Mouse (Mus musculus) heart, postnatal 0 days (tissue): ENCODE measurements around the gene Gpd2. TPM values are rescaled to one million over a fixed set of nuclear protein-coding genes. Genes with fewer than 3 reads are reported as not detected.

Source experiments
- ATAC-seq: fragments of 200-750 bp; cut with Nextera tagmentation; 2 replicates; pipeline ENCODE4 v1.8.0; 2017; ENCODE audit warnings: low read depth, moderate number of reproducible peaks, moderate library complexity; ENCODE audit not compliant: insufficient read depth
- DNase-seq: peaks from one replicate; pipeline ENCODE4 v3.0.0-alpha.2; 2016; ENCODE audit warnings: low spot score
- H3K27ac ChIP-seq: fragments of 300-500 bp; sonication (generic); 2 replicates; pipeline ENCODE4 v1.5.1; 2014; ENCODE audit warnings: low read depth, mild to moderate bottlenecking
- H3K27me3 ChIP-seq: fragments of 300-500 bp; sonication (generic); 2 replicates; pipeline ENCODE4 v1.6.1; 2014; ENCODE audit warnings: low read length, mixed read lengths; ENCODE audit not compliant: control insufficient read depth, insufficient read depth
- H3K36me3 ChIP-seq: fragments of 300-500 bp; sonication (generic); replicated peaks from 2 replicates; pipeline ENCODE4 v1.6.1; 2014; ENCODE audit warnings: low read length, mixed read lengths; ENCODE audit not compliant: control insufficient read depth, insufficient read depth
- H3K4me1 ChIP-seq: fragments of 300-500 bp; sonication (generic); 2 replicates; pipeline ENCODE4 v1.6.1; 2014; ENCODE audit warnings: antibody characterized with exemption; ENCODE audit not compliant: control insufficient read depth, insufficient read depth
- H3K4me2 ChIP-seq: fragments of 300-500 bp; sonication (generic); 2 replicates; pipeline ENCODE4 v1.6.1; 2014; ENCODE audit warnings: low read depth, mild to moderate bottlenecking, low read length, moderate library complexity
- H3K4me3 ChIP-seq: fragments of 300-500 bp; sonication (generic); 2 replicates; pipeline ENCODE4 v1.5.1; 2014; ENCODE audit warnings: low read depth, low read length
- H3K9ac ChIP-seq: fragments of 300-500 bp; sonication (generic); replicated peaks from 2 replicates; pipeline ENCODE4 v1.6.1; 2014; ENCODE audit warnings: low read depth, low read length, mixed read lengths
- H3K9me3 ChIP-seq: fragments of 300-500 bp; sonication (generic); replicated peaks from 2 replicates; pipeline ENCODE4 v1.6.1; 2016; ENCODE audit warnings: low read length; ENCODE audit not compliant: control insufficient read depth
- CTCF ChIP-seq: IDR thresholded peaks from 2 replicates; pipeline ENCODE4 v1.5.1; 2016; ENCODE audit warnings: antibody characterized with exemption, control low read depth, low read depth
- EP300 ChIP-seq: IDR thresholded peaks from 2 replicates; pipeline ENCODE4 v1.6.1; 2016; ENCODE audit warnings: antibody characterized with exemption, low read depth
- WGBS: fragments of 180-500 bp; shearing (Covaris S2); extraction: QIAGEN DNeasy Blood & Tissue Kit; methylation state at CpG from one replicate; pipeline ENCODE4 v1.1.7; 2014; 5-methylcytosine and 5-hydroxymethylcytosine counted together
- polyA plus RNA-seq: library from polyadenylated mRNA; unstranded; fragments of >200 nt; fragmentation: Nextera tagmentation; extraction: Ambion mirVana; gene quantifications from 2 replicates; pipeline ENCODE4 v1.2.1, GENCODE M21; 2015
- total RNA-seq: library from RNA; depleted of rRNA; stranded (reverse); fragments of >200 nt; gene quantifications from 2 replicates; pipeline ENCODE4 v1.2.3, GENCODE M21; 2014; ENCODE audit warnings: low replicate concordance

The Gpd2 gene
- total and polyA plus RNA-seq, 2 experiments from 2014 or later: 9.0 to 10.6 TPM

- no peaks in the 10 kb centered on the region for H3K4me1 ChIP-seq
- peaks cover 5% of the 10 kb centered on the region; the same call in 1 of the 2 replicates for H3K9me3 ChIP-seq
- H3K4me2 ChIP-seq: no peak overlapping the region
- no peaks in the 10 kb centered on the region for H3K36me3 ChIP-seq
- no peak overlapping the region for H3K4me3 ChIP-seq
- no peak for TF ChIP-seq CTCF
- TF ChIP-seq EP300: no peak
- WGBS: 84% methylated on average over 4 of the region's 4 CpGs
- DNase-seq (no peak), ATAC-seq (no peak)
- H3K27ac ChIP-seq: no peak overlapping the region
- no peaks in the 10 kb centered on the region for H3K27me3 ChIP-seq
- no peak overlapping the region for H3K9ac ChIP-seq
Observed at GRCm38 (mm10) chr2:57395071-57395470, 157.6 kb downstream of the Gpd2 start.

GRCm38 (mm10) chr2:57396061-57396460 lies 158.6 kb downstream of the Gpd2 start:
- 86% methylated on average over 13 of the region's 13 CpGs for WGBS
- no peak for ATAC-seq

GRCm38 (mm10) chr2:57397727-57398126 lies 160.3 kb downstream of the Gpd2 start:
- Histone ChIP-seq H3K9ac (no peak overlapping the region), H3K27ac (no peak overlapping the region)

More at GRCm38 (mm10) chr2:57396061-57396460, 158.6 kb downstream of the Gpd2 start:
- no peak for DNase-seq
- Histone ChIP-seq H3K27me3 (no peaks in the 10 kb centered on the region), H3K4me3 (no peak overlapping the region), H3K4me2 (no peak overlapping the region), H3K9ac (no peak overlapping the region), H3K9me3 (no peaks in the 10 kb centered on the region), H3K36me3 (no peaks in the 10 kb centered on the region), H3K27ac (no peak overlapping the region), H3K4me1 (no peaks in the 10 kb centered on the region)
- no peak for TF ChIP-seq EP300
- TF ChIP-seq CTCF: no peak

GRCm38 (mm10) chr2:57407414-57408019 lies 170.1 kb downstream of the Gpd2 start:
- H3K4me3 ChIP-seq: no peak overlapping the region
- WGBS: 71% methylated on average over 4 of the region's 4 CpGs
- no peaks in the 10 kb centered on the region for H3K27me3 ChIP-seq
- no peak overlapping the region for H3K9ac ChIP-seq
- TF ChIP-seq EP300: no peak
- no peak for TF ChIP-seq CTCF
- no peak overlapping the region for H3K27ac ChIP-seq
- H3K4me1 ChIP-seq: no peaks in the 10 kb centered on the region
- no peaks in the 10 kb centered on the region for H3K9me3 ChIP-seq
- DNase-seq: no peak
- no peak for ATAC-seq
- H3K4me2 ChIP-seq: no peak overlapping the region
- H3K36me3 ChIP-seq: no peaks in the 10 kb centered on the region

More at GRCm38 (mm10) chr2:57397727-57398126, 160.3 kb downstream of the Gpd2 start:
- Histone ChIP-seq H3K4me2 (no peak overlapping the region), H3K27me3 (no peaks in the 10 kb centered on the region), H3K36me3 (no peaks in the 10 kb centered on the region), H3K9me3 (no peaks in the 10 kb centered on the region), H3K4me1 (no peaks in the 10 kb centered on the region), H3K4me3 (no peak overlapping the region)
- DNase-seq (no peak), ATAC-seq (no peak)
- 84% methylated on average over 3 of the region's 3 CpGs for whole genome bisulfite sequencing
- TF ChIP-seq CTCF (no peak), EP300 (no peak)

GRCm38 (mm10) chr2:57408413-57408812 lies 171.0 kb downstream of the Gpd2 start:
- ATAC-seq: no peak
- 72% methylated on average over 4 of the region's 4 CpGs for WGBS

GRCm38 (mm10) chr2:57411551-57411950 lies 174.1 kb downstream of the Gpd2 start:
- TF ChIP-seq EP300: no peak
- no peak for TF ChIP-seq CTCF

More at GRCm38 (mm10) chr2:57408413-57408812, 171.0 kb downstream of the Gpd2 start:
- Histone ChIP-seq H3K36me3 (no peaks in the 10 kb centered on the region), H3K9ac (no peak overlapping the region), H3K9me3 (no peaks in the 10 kb centered on the region), H3K4me3 (no peak overlapping the region), H3K4me1 (no peaks in the 10 kb centered on the region), H3K4me2 (no peak overlapping the region), H3K27me3 (no peaks in the 10 kb centered on the region), H3K27ac (no peak overlapping the region)
- DNase-seq: no peak
- no peak for TF ChIP-seq CTCF
- TF ChIP-seq EP300: no peak

More at GRCm38 (mm10) chr2:57411551-57411950, 174.1 kb downstream of the Gpd2 start:
- WGBS: 83% methylated on average over 2 of the region's 2 CpGs
- H3K27me3 ChIP-seq: no peaks in the 10 kb centered on the region
- no peak overlapping the region for H3K27ac ChIP-seq
- no peak for DNase-seq
- no peak overlapping the region for H3K4me3 ChIP-seq
- no peak overlapping the region for H3K4me2 ChIP-seq
- ATAC-seq: no peak
- no peaks in the 10 kb centered on the region for H3K9me3 ChIP-seq
- H3K9ac ChIP-seq: no peak overlapping the region
- no peaks in the 10 kb centered on the region for H3K36me3 ChIP-seq
- H3K4me1 ChIP-seq: no peaks in the 10 kb centered on the region
